Mouse (Mus musculus) forebrain, embryonic 13.5 days (tissue): ENCODE results near the gene Vps35l. TPM values are rescaled to one million over a fixed set of nuclear protein-coding genes. Genes with fewer than 3 reads are reported as not detected.

Experiments
- ATAC-seq: fragments of 200-750 bp; cut with Nextera tagmentation; 2 replicates; pipeline ENCODE4 v1.8.0; 2017
- H3K27ac ChIP-seq: fragments of 300-500 bp; sonication (generic); 2 replicates; pipeline ENCODE4 v1.5.1; 2015; ENCODE audit warnings: inconsistent platforms, mild to moderate bottlenecking, moderate library complexity
- H3K27me3 ChIP-seq: fragments of 300-500 bp; sonication (generic); 2 replicates; pipeline ENCODE4 v1.6.1; 2015; ENCODE audit warnings: mild to moderate bottlenecking, inconsistent platforms
- H3K36me3 ChIP-seq: fragments of 300-500 bp; sonication (generic); 2 replicates; pipeline ENCODE4 v1.6.1; 2015; ENCODE audit warnings: mild to moderate bottlenecking, inconsistent platforms; ENCODE audit not compliant: poor library complexity, severe bottlenecking
- H3K4me1 ChIP-seq: fragments of 300-500 bp; sonication (generic); 2 replicates; pipeline ENCODE4 v1.6.1; 2015; ENCODE audit warnings: inconsistent platforms
- H3K4me2 ChIP-seq: fragments of 300-500 bp; sonication (generic); 2 replicates; pipeline ENCODE4 v1.6.1; 2015; ENCODE audit warnings: inconsistent platforms, mild to moderate bottlenecking, moderate library complexity
- H3K4me3 ChIP-seq: fragments of 300-500 bp; sonication (generic); 2 replicates; pipeline ENCODE4 v1.5.1; 2015; ENCODE audit warnings: mild to moderate bottlenecking, inconsistent platforms
- H3K9ac ChIP-seq: fragments of 300-500 bp; sonication (generic); 2 replicates; pipeline ENCODE4 v1.6.1; 2015; ENCODE audit warnings: mild to moderate bottlenecking, inconsistent platforms
- H3K9me3 ChIP-seq: fragments of 300-500 bp; sonication (generic); replicated peaks from 2 replicates; pipeline ENCODE4 v1.6.1; 2016; ENCODE audit warnings: inconsistent platforms
- WGBS: fragments of 180-500 bp; shearing (Covaris S2); methylation state at CpG from one replicate; pipeline ENCODE4 v1.1.7; 2015; 5-methylcytosine and 5-hydroxymethylcytosine counted together
- polyA plus RNA-seq: library from polyadenylated mRNA; unstranded; fragments of >200 nt; fragmentation: Nextera tagmentation; extraction: Ambion mirVana; gene quantifications from 2 replicates; pipeline ENCODE4 v1.2.1, GENCODE M21; 2015

Vps35l gene
- polyA plus RNA-seq, 1 experiment from 2014 or later, result 84.2 TPM

DNA sequence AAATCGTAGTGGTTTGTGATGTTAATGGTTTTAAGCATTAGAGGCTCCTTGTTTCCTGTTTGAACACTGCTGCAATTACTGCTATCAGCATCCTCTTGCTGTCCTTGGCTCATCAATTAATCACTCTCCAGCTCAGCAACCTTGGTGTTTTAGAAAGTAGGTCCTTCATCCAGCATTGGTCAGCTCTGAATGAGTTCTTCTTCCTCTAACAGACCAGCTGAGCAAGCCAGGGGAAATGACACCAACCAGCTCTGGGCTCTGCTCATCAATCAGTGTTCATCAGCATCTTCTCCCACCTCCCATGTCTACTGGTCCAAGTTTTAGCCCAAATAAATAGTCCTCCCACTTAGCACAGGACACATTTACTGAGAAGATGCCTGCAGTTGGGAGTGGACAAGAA lies 118.6 kb downstream of the Vps35l start:
- H3K4me1 ChIP-seq, result peaks cover 21% of the 10 kb centered on the region
- H3K27me3 ChIP-seq, result no peaks in the 10 kb centered on the region
- H3K27ac ChIP-seq, result no peak overlapping the region
- H3K9ac ChIP-seq, result no peak overlapping the region
- 0 out of 2 replicates have a peak, but pooled peaks cover under 1% of the 10 kb centered on the region for H3K36me3 ChIP-seq
- whole genome bisulfite sequencing, result 94% methylated on average over 1 of the region's 1 CpGs
- no peak overlapping the region for H3K4me3 ChIP-seq
- H3K9me3 ChIP-seq, result no peaks in the 10 kb centered on the region
- no peak for ATAC-seq
- H3K4me2 ChIP-seq, result no peak overlapping the region

DNA sequence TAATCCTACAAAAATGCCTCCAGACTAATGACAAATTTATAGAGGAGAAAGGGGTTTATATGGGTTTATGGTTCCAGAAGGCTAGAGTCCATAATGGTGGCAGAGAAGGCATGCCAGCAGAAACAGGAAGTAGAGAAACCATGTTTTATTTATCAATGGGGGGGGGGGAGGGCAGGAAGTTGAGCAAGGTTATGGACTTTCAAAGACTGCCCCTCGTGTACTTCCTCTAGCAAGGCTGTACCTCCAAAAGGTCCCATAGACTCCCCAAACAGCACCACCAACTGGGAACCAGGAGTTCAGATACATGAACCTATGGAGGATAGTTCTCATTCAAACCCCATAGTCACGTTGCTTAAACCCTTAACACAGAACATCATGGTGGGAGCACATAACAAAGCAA lies 125.3 kb downstream of the Vps35l start:
- Histone ChIP-seq H3K9me3 (no peaks in the 10 kb centered on the region), H3K9ac (no peak overlapping the region), H3K4me3 (no peak overlapping the region), H3K27ac (no peak overlapping the region), H3K36me3 (no peaks in the 10 kb centered on the region), H3K4me2 (no peak overlapping the region), H3K4me1 (no peaks in the 10 kb centered on the region), H3K27me3 (no peaks in the 10 kb centered on the region)
- WGBS, result 92% methylated on average over 2 of the region's 2 CpGs
- no peak for ATAC-seq

DNA sequence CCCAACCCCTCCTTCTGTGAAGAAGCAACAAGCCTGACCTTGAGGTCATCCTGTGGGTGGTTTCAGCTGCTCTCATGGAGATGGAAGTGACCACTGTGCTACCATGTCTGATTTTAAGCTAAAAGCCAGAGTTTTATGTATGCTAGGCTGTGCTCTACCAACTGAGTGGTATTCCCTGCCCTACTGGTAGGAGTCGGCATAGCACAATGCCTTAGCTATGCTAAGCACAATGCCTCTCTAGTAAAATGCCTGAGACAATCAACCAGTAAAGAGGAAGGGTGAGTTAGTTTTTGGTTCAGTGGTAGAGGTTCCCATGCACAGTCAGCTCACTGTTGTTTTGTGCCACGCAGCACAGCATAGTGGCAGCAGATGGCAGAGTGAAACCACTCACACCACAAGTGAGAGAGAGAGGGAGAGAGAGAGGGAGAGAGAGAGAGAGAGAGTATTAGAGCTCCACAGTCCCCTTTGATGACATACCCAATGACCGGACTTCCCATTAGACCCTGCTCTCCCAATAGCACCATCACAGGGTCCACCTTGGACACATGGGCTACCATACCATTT lies 139.5 kb downstream of the Vps35l start:
- ATAC-seq, result no peak
- no peak overlapping the region for H3K4me2 ChIP-seq
- H3K9me3 ChIP-seq, result no peaks in the 10 kb centered on the region
- no peaks in the 10 kb centered on the region for H3K27me3 ChIP-seq
- no peaks in the 10 kb centered on the region for H3K4me1 ChIP-seq
- H3K9ac ChIP-seq, result no peak overlapping the region
- 83% methylated on average over 3 of the region's 3 CpGs for WGBS
- no peaks in the 10 kb centered on the region for H3K36me3 ChIP-seq
- H3K27ac ChIP-seq, result no peak overlapping the region
- no peak overlapping the region for H3K4me3 ChIP-seq

DNA sequence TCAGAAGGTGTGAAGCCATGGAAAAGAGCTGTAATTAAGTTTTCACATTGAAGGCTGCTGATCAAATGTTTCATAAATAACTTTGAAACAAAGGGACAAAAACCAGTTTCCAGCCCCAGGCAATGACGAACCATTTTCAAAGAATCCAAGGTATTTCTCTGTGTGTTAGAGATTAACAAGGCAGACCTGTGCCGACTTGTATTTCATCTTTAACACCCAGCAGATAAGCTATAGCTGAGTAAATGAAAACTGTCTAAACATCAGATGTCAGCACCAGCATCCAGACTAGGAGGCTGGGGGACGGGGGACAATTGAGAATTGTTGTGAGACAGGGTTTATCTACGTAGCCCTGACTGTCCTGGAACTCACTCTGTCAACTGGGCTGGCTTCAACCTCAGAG lies 143.9 kb downstream of the Vps35l start:
- WGBS, result 77% methylated on average over 4 of the region's 4 CpGs
- no peaks in the 10 kb centered on the region for H3K9me3 ChIP-seq
- no peak for ATAC-seq
- no peak overlapping the region for H3K27ac ChIP-seq
- H3K36me3 ChIP-seq, result no peaks in the 10 kb centered on the region
- H3K4me2 ChIP-seq, result no peak overlapping the region
- H3K27me3 ChIP-seq, result no peaks in the 10 kb centered on the region
- no peak overlapping the region for H3K9ac ChIP-seq
- no peak overlapping the region for H3K4me3 ChIP-seq
- peaks cover 14% of the 10 kb centered on the region for H3K4me1 ChIP-seq

DNA sequence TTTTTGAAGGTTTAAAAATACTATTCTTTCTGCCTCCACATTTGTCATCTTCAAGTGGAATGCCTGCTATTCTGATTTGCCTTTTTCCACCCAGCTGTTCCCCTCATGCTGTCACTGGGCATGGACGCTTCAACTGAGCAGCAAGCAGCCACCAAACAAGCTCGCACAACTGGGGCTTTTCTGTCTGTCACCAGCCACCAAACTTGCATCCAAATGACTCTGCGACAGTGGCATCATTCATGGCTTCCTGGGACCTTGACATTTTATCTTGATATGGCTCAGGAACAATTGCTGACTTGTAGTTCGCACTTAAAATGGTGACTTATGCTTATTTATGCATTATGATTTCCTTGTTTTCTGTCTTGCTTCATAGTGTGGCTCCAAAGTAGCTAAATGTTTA lies 144.9 kb downstream of the Vps35l start:
- no peaks in the 10 kb centered on the region for H3K27me3 ChIP-seq
- ATAC-seq, result no peak

DNA sequence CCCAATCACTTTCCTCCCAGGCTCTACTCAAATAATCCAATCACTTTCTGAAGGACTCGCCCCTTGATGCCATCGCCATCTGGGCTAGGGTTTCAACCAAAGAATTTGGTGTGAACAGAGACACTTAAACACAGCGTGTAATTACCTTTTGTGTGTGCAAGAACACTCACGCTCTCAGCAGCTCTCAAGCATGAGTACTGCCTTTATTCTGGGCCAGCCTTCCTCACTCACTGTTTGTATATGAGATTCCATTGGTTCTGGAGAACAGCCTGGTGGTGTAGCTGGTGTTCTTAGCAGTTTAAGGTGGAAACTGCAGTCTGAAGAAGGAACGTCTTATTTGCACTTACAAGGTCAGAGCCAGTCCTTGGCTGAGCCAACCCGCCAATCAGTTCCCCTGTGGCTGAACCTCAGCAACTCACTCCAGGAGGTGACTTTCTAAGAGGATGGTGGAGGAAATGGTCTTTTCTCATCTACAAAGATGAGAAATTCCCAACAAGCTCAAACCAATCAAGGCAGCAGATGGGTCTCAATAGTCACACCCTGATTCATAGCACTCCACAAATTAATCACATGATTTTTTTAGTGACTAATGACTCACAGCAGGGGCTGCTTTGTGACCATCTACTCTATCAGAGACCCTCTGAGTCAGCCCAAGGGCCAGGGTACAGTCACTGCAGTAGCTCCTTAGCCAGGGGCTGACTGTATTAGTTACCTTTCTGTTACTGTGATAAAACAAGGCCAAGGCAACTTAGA lies 147.5 kb downstream of the Vps35l start:
- no peaks in the 10 kb centered on the region for H3K27me3 ChIP-seq
- H3K9me3 ChIP-seq, result no peaks in the 10 kb centered on the region
- no peaks in the 10 kb centered on the region for H3K36me3 ChIP-seq
- H3K4me1 ChIP-seq, result peaks cover 21% of the 10 kb centered on the region
- H3K4me2 ChIP-seq, result no peak overlapping the region
- peak; percentile 43; the same call in 1 of the 2 replicates for ATAC-seq
- no peak overlapping the region for H3K27ac ChIP-seq
- no peak overlapping the region for H3K9ac ChIP-seq
- 20% methylated on average over 6 of the region's 6 CpGs for WGBS
- H3K4me3 ChIP-seq, result no peak overlapping the region

More for the DNA sequence above, 144.9 kb downstream of the Vps35l start:
- H3K36me3 ChIP-seq, result no peaks in the 10 kb centered on the region
- peaks cover 21% of the 10 kb centered on the region for H3K4me1 ChIP-seq
- 87% methylated on average over 4 of the region's 4 CpGs for WGBS
- H3K4me2 ChIP-seq, result no peak overlapping the region
- H3K27ac ChIP-seq, result no peak overlapping the region
- H3K9ac ChIP-seq, result no peak overlapping the region
- no peak overlapping the region for H3K4me3 ChIP-seq
- no peaks in the 10 kb centered on the region for H3K9me3 ChIP-seq

DNA sequence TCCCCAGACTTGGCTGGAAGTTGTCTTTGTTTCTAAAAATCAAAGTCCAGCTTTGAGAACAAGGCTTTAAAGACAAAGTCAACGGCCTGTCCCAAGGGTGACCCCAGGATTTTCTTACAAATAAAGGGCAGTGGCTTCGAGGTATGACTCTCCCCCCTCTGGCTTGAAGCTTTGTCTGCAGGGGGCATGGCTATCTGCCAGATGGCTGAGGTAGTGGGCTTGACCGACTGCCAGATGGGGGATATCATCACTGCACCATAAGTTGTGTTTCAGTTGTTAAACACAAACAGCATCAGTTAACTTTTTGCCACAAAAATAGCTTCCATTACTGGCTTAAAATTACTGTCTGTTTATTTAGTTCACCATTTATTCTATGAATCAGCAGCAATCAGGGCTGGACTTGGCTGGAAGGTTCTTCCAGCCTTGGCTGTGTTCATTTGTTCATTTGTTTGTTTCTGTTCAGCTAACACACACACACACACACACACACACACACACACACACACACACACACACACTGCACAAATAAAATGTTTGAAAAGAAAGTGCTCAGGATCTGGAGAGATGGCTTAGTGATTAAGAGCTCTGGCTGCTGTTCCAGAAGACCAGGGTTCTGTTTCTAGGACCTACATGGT lies 149.1 kb downstream of the Vps35l start:
- Histone ChIP-seq H3K27me3 (no peaks in the 10 kb centered on the region), H3K36me3 (no peaks in the 10 kb centered on the region), H3K9ac (no peak overlapping the region), H3K4me1 (peaks cover 21% of the 10 kb centered on the region), H3K4me3 (no peak overlapping the region), H3K27ac (no peak overlapping the region), H3K9me3 (no peaks in the 10 kb centered on the region), H3K4me2 (no peak overlapping the region)
- 1% methylated on average over 3 of the region's 3 CpGs for WGBS
- no peak for ATAC-seq

Other genes with a start within 250 kb of the Vps35l start
- gene Itpripl2, start 248.3 kb upstream of the Vps35l start, polyA plus RNA-seq, result 0.67 and 0.74 TPM in 2 replicates
- gene Coq7, start 206.9 kb upstream of the Vps35l start, polyA plus RNA-seq, result 109 and 119 TPM in 2 replicates
- 8.4 and 8.8 TPM in 2 replicates for gene Tmc7, start 155.5 kb upstream of the Vps35l start, polyA plus RNA-seq
- 0.28 and 0.37 TPM in 2 replicates for gene Tmc5, start 142.9 kb upstream of the Vps35l start, polyA plus RNA-seq
- gene Gde1, start 34.4 kb upstream of the Vps35l start, polyA plus RNA-seq, result 126 and 131 TPM in 2 replicates
- 33.0 and 42.9 TPM in 2 replicates for gene Ccp110, start 27.7 kb upstream of the Vps35l start, polyA plus RNA-seq
- 3.1 and 3.2 TPM in 2 replicates for gene Iqck, start 115.5 kb downstream of the Vps35l start, polyA plus RNA-seq
- gene Knop1, start 116.0 kb downstream of the Vps35l start, polyA plus RNA-seq, result 123 and 133 TPM in 2 replicates